Mouse (Mus musculus) stomach, postnatal 0 days (tissue): ENCODE results near the gene Cr2. TPM values are rescaled to one million over a fixed set of nuclear protein-coding genes. Genes with fewer than 3 reads are reported as not detected.
"Not testable (repeated sequence)": the region's sequence is repeated elsewhere in the genome, so short reads cannot be mapped to it uniquely, and the experiment has no call there.

Source experiments
- ATAC-seq: fragments of 200-750 bp; cut with Nextera tagmentation; 2 replicates; pipeline ENCODE4 v1.8.0; 2017; ENCODE audit not compliant: low FRiP score, low TSS enrichment
- DNase-seq: peaks from one replicate; pipeline ENCODE4 v3.0.0-alpha.2; 2016; ENCODE audit warnings: low spot score
- H3K27ac ChIP-seq: fragments of 300-500 bp; sonication (generic); replicated peaks from 2 replicates; pipeline ENCODE4 v1.5.1; 2014; ENCODE audit warnings: mild to moderate bottlenecking, control low read depth
- H3K27me3 ChIP-seq: fragments of 300-500 bp; sonication (generic); 2 replicates; pipeline ENCODE4 v1.6.1; 2014; ENCODE audit warnings: low read length; ENCODE audit not compliant: control insufficient read depth, insufficient read depth
- H3K36me3 ChIP-seq: fragments of 300-500 bp; sonication (generic); 2 replicates; pipeline ENCODE4 v1.6.1; 2014; ENCODE audit warnings: low read length, mixed read lengths; ENCODE audit not compliant: control insufficient read depth, insufficient read depth
- H3K4me1 ChIP-seq: fragments of 300-500 bp; sonication (generic); replicated peaks from 2 replicates; pipeline ENCODE4 v1.6.1; 2014; ENCODE audit warnings: antibody characterized with exemption; ENCODE audit not compliant: control insufficient read depth, insufficient read depth
- H3K4me2 ChIP-seq: fragments of 300-500 bp; sonication (generic); replicated peaks from 2 replicates; pipeline ENCODE4 v1.6.1; 2014; ENCODE audit warnings: low read depth, mild to moderate bottlenecking, control low read depth, moderate library complexity
- H3K4me3 ChIP-seq: fragments of 300-500 bp; sonication (generic); 2 replicates; pipeline ENCODE4 v1.5.1; 2014; ENCODE audit warnings: low read depth, low read length, control low read depth
- H3K9ac ChIP-seq: fragments of 300-500 bp; sonication (generic); 2 replicates; pipeline ENCODE4 v1.6.1; 2014; ENCODE audit warnings: mild to moderate bottlenecking, low read length, control low read depth, mixed read lengths
- H3K9me3 ChIP-seq: fragments of 300-500 bp; sonication (generic); 2 replicates; pipeline ENCODE4 v1.6.1; 2016; ENCODE audit warnings: low read length; ENCODE audit not compliant: control insufficient read depth
- CTCF ChIP-seq: IDR thresholded peaks from 2 replicates; pipeline ENCODE4 v1.5.1; 2016; ENCODE audit warnings: antibody characterized with exemption, low read depth, mild to moderate bottlenecking, moderate library complexity
- EP300 ChIP-seq: optimal IDR thresholded peaks from 2 replicates; pipeline ENCODE3; 2016; ENCODE audit warnings: antibody characterized with exemption
- WGBS: fragments of 180-500 bp; shearing (Covaris S2); extraction: QIAGEN DNeasy Blood & Tissue Kit; methylation state at CpG from one replicate; pipeline ENCODE4 v1.1.7; 2014; 5-methylcytosine and 5-hydroxymethylcytosine counted together
- polyA plus RNA-seq: library from polyadenylated mRNA; unstranded; fragments of >200 nt; fragmentation: Nextera tagmentation; extraction: Ambion mirVana; gene quantifications from 2 replicates; pipeline ENCODE4 v1.2.1, GENCODE M21; 2015

Cr2 gene
- polyA plus RNA-seq = 0.07 and 0.16 TPM in 2 replicates

GRCm38 (mm10) chr1:195175980-195176931, at the start of gene Cr2:
Gene Cr2 (minus strand): TSS chr1:195176716.
- ATAC-seq = peak; percentile 78
- TF ChIP-seq CTCF (peak; percentile 51), EP300 (no peak)
- 0 out of 2 replicates have a peak within 1 kb of the TSS, but pooled peaks have one; percentile 6 for H3K4me3 ChIP-seq
- H3K4me2 ChIP-seq = peak within 1 kb of the TSS; percentile 47
- 8% methylated on average over 20 of the region's 20 CpGs for WGBS
- H3K27me3 ChIP-seq = no peaks in the 10 kb centered on the region
- no peaks in the 10 kb centered on the region for H3K36me3 ChIP-seq
- H3K4me1 ChIP-seq = no peaks in the 10 kb centered on the region
- peak; percentile 60 for DNase-seq
- no peak within 1 kb of the TSS for H3K27ac ChIP-seq
- H3K9me3 ChIP-seq = no peaks in the 10 kb centered on the region
- H3K9ac ChIP-seq = no peak within 1 kb of the TSS

GRCm38 (mm10) chr1:195221781-195222180, 45.3 kb upstream of the Cr2 start:
- DNase-seq (no peak), ATAC-seq (no peak)
- no peak for TF ChIP-seq CTCF
- no peak for TF ChIP-seq EP300
- no peak overlapping the region for H3K4me3 ChIP-seq
- H3K27me3 ChIP-seq = no peaks in the 10 kb centered on the region
- no peaks in the 10 kb centered on the region for H3K36me3 ChIP-seq
- no peaks in the 10 kb centered on the region for H3K9me3 ChIP-seq
- no peaks in the 10 kb centered on the region for H3K4me1 ChIP-seq
- H3K9ac ChIP-seq = no peak overlapping the region
- 31% methylated on average over 2 of the region's 2 CpGs for WGBS
- H3K27ac ChIP-seq = no peak overlapping the region
- no peak overlapping the region for H3K4me2 ChIP-seq

DNA sequence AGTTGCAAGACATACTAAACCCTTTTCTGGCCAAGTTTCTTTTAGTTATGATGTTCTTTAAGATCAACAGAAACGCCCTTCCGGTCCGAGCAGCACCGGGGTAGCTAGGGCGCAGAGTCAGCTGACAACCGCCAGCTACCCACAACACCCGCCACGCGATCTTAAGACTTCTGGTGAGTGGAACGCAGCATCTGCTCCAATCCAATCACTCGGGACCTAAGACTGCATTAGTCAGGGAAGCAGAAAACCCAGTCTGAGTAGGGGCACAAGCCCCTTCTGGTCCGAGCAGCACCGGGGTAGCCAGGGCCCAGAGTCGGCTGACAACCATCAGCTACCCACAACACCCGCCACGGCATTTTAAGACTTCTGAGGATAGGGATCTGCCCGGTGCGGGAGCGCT, 36.3 kb upstream of the Cr2 start:
- not testable (repeated sequence) for H3K9ac ChIP-seq, H3K27ac ChIP-seq, H3K4me2 ChIP-seq, H3K36me3 ChIP-seq, DNase-seq, H3K4me1 ChIP-seq, H3K9me3 ChIP-seq, H3K4me3 ChIP-seq, ATAC-seq, H3K27me3 ChIP-seq
- WGBS = 63% methylated on average over 19 of the region's 19 CpGs

- Histone ChIP-seq H3K4me2 (no peak overlapping the region), H3K27me3 (no peaks in the 10 kb centered on the region), H3K27ac (no peak overlapping the region), H3K9me3 (no peaks in the 10 kb centered on the region), H3K4me3 (no peak overlapping the region), H3K4me1 (no peaks in the 10 kb centered on the region), H3K36me3 (no peaks in the 10 kb centered on the region), H3K9ac (no peak overlapping the region)
- DNase-seq = no peak
- TF ChIP-seq EP300 = no peak
- TF ChIP-seq CTCF = no peak
- ATAC-seq = no peak
These were observed 8.2 kb upstream of the Cr2 start for GRCm38 (mm10) chr1:195184746-195185145.

GRCm38 (mm10) chr1:195164996-195165755, 11.3 kb downstream of the Cr2 start:
- ATAC-seq (no peak), DNase-seq (no peak)
- 68% methylated on average over 9 of the region's 9 CpGs for WGBS
- Histone ChIP-seq H3K27me3 (no peaks in the 10 kb centered on the region), H3K36me3 (no peaks in the 10 kb centered on the region), H3K4me1 (no peaks in the 10 kb centered on the region), H3K9ac (no peak overlapping the region), H3K4me3 (no peak overlapping the region), H3K27ac (no peak overlapping the region), H3K4me2 (no peak overlapping the region), H3K9me3 (no peaks in the 10 kb centered on the region)
- TF ChIP-seq CTCF (no peak), EP300 (no peak)
